Mouse (Mus musculus) liver, adult 2 months (tissue): ENCODE results near the gene Gas2.

Experiments used
- CTCF ChIP-seq: fragments of 200-500 bp; IDR thresholded peaks from 2 replicates; pipeline ENCODE4 v1.5.1; 2011; ENCODE audit warnings: low read depth, low read length, control low read depth
- POLR2A ChIP-seq: fragments of 200-500 bp; IDR thresholded peaks from 2 replicates; pipeline ENCODE4 v1.6.1; 2011; ENCODE audit warnings: low read length, control low read depth; ENCODE audit not compliant: insufficient read depth; ENCODE audit errors: extremely low read depth

GRCm38 (mm10) chr7:51967581-51967980 is 105.8 kb downstream of the Gas2 start:
- TF ChIP-seq CTCF (no peak), POLR2A (no peak)
